Mouse (Mus musculus): ENCODE results near the gene Tat. TPM values are rescaled to one million over a fixed set of nuclear protein-coding genes. Genes with fewer than 3 reads are reported as not detected.

Tat gene
- polyA plus RNA-seq, 1 experiment = not detected

GRCm38 (mm10) chr8:109987776-109988175 is 2.5 kb upstream of the Tat start:
- Histone ChIP-seq H3K79me2 (ENCODE audit: control insufficient read depth, insufficient read depth) (no peaks in the 10 kb centered on the region), H3K27me3 (ENCODE audit: control insufficient read depth, insufficient read depth, insufficient read length) (peaks cover 51% of the 10 kb centered on the region), H3K4me2 (ENCODE audit: low read depth) (no peak overlapping the region), H3K4me3 (no peak overlapping the region), H3K36me3 (ENCODE audit: control insufficient read depth, insufficient read depth) (no peaks in the 10 kb centered on the region), H3ac (ENCODE audit: control insufficient read depth, insufficient read length) (no peak overlapping the region)
- no peak for TF ChIP-seq MYOG (IDR thresholded peaks at IDR 0.05; ENCODE audit: control insufficient read depth in 1 of 3, insufficient read depth in 1 of 3, insufficient read length in 2 of 3, low read depth in 2 of 3)
- no peak for TF ChIP-seq USF1 (IDR thresholded peaks at IDR 0.05; ENCODE audit: low read depth)
- TF ChIP-seq CEBPB (IDR thresholded peaks at IDR 0.05; ENCODE audit: insufficient read depth, poor library complexity, severe bottlenecking) = no peak
- TF ChIP-seq TCF3 (IDR thresholded peaks at IDR 0.05; ENCODE audit: insufficient read length, low read depth) = no peak
- TF ChIP-seq POLR2AphosphoS2 (IDR thresholded peaks at IDR 0.05; ENCODE audit: insufficient read length, low read depth) = no peak
- no peak for TF ChIP-seq MAX (IDR thresholded peaks at IDR 0.05; ENCODE audit: low read depth)
- TF ChIP-seq MYOD1 (IDR thresholded peaks at IDR 0.05; ENCODE audit: control insufficient read depth in 1 of 3, insufficient read length in 2 of 3, low read depth in 2 of 3) = no peak
- no peak for TF ChIP-seq POLR2A (IDR thresholded peaks at IDR 0.05; ENCODE audit: insufficient read length, low read depth)
- TF ChIP-seq SRF (IDR thresholded peaks at IDR 0.05; ENCODE audit: control insufficient read depth, insufficient read length, low read depth) = no peak
- TF ChIP-seq E2F4 (IDR thresholded peaks at IDR 0.05; ENCODE audit: insufficient read depth) = no peak
- TF ChIP-seq TCF12 (IDR thresholded peaks at IDR 0.05; ENCODE audit: insufficient read depth, poor library complexity, severe bottlenecking) = no peak
- TF ChIP-seq REST (IDR thresholded peaks at IDR 0.05; ENCODE audit: insufficient read depth, insufficient read length) = no peak

GRCm38 (mm10) chr8:109989151-109989550 is 1.1 kb upstream of the Tat start:
- no peak for TF ChIP-seq POLR2A (IDR thresholded peaks at IDR 0.05; ENCODE audit: insufficient read length, low read depth)
- no peak for TF ChIP-seq TCF12 (IDR thresholded peaks at IDR 0.05; ENCODE audit: insufficient read depth, poor library complexity, severe bottlenecking)
- TF ChIP-seq REST (IDR thresholded peaks at IDR 0.05; ENCODE audit: insufficient read depth, insufficient read length) = no peak
- TF ChIP-seq MYOG (IDR thresholded peaks at IDR 0.05; ENCODE audit: control insufficient read depth in 1 of 3, insufficient read depth in 1 of 3, insufficient read length in 2 of 3, low read depth in 2 of 3) = no peak
- no peak for TF ChIP-seq MAX (IDR thresholded peaks at IDR 0.05; ENCODE audit: low read depth)
- TF ChIP-seq E2F4 (IDR thresholded peaks at IDR 0.05; ENCODE audit: insufficient read depth) = no peak
- no peak for TF ChIP-seq POLR2AphosphoS2 (IDR thresholded peaks at IDR 0.05; ENCODE audit: insufficient read length, low read depth)
- TF ChIP-seq USF1 (IDR thresholded peaks at IDR 0.05; ENCODE audit: low read depth) = no peak
- TF ChIP-seq CEBPB (IDR thresholded peaks at IDR 0.05; ENCODE audit: insufficient read depth, poor library complexity, severe bottlenecking) = no peak
- TF ChIP-seq TCF3 (IDR thresholded peaks at IDR 0.05; ENCODE audit: insufficient read length, low read depth) = no peak
- TF ChIP-seq MYOD1 (IDR thresholded peaks at IDR 0.05; ENCODE audit: control insufficient read depth in 1 of 3, insufficient read length in 2 of 3, low read depth in 2 of 3) = no peak
- TF ChIP-seq SRF (IDR thresholded peaks at IDR 0.05; ENCODE audit: control insufficient read depth, insufficient read length, low read depth) = no peak
- H3K27me3 ChIP-seq (ENCODE audit: control insufficient read depth, insufficient read depth, insufficient read length) = peaks cover 41% of the 10 kb centered on the region
- no peaks in the 10 kb centered on the region for H3K79me2 ChIP-seq (ENCODE audit: control insufficient read depth, insufficient read depth)
- H3ac ChIP-seq (ENCODE audit: control insufficient read depth, insufficient read length) = no peak overlapping the region
- H3K4me3 ChIP-seq = no peak overlapping the region
- H3K4me2 ChIP-seq (ENCODE audit: low read depth) = no peak overlapping the region
- no peaks in the 10 kb centered on the region for H3K36me3 ChIP-seq (ENCODE audit: control insufficient read depth, insufficient read depth)

GRCm38 (mm10) chr8:109992166-109992565 is 1.9 kb downstream of the Tat start:
- Histone ChIP-seq H3K4me2 (ENCODE audit: low read depth) (no peak overlapping the region), H3K27me3 (ENCODE audit: control insufficient read depth, insufficient read depth, insufficient read length) (peaks cover 37% of the 10 kb centered on the region), H3K4me3 (no peak overlapping the region), H3K36me3 (ENCODE audit: control insufficient read depth, insufficient read depth) (no peaks in the 10 kb centered on the region), H3ac (ENCODE audit: control insufficient read depth, insufficient read length) (no peak overlapping the region), H3K79me2 (ENCODE audit: control insufficient read depth, insufficient read depth) (no peaks in the 10 kb centered on the region)
- TF ChIP-seq POLR2A (IDR thresholded peaks at IDR 0.05; ENCODE audit: insufficient read length, low read depth) (no peak), MYOD1 (IDR thresholded peaks at IDR 0.05; ENCODE audit: control insufficient read depth in 1 of 3, insufficient read length in 2 of 3, low read depth in 2 of 3) (no peak), MAX (IDR thresholded peaks at IDR 0.05; ENCODE audit: low read depth) (no peak), MYOG (IDR thresholded peaks at IDR 0.05; ENCODE audit: control insufficient read depth in 1 of 3, insufficient read depth in 1 of 3, insufficient read length in 2 of 3, low read depth in 2 of 3) (no peak), TCF3 (IDR thresholded peaks at IDR 0.05; ENCODE audit: insufficient read length, low read depth) (no peak), TCF12 (IDR thresholded peaks at IDR 0.05; ENCODE audit: insufficient read depth, poor library complexity, severe bottlenecking) (no peak), REST (IDR thresholded peaks at IDR 0.05; ENCODE audit: insufficient read depth, insufficient read length) (no peak), SRF (IDR thresholded peaks at IDR 0.05; ENCODE audit: control insufficient read depth, insufficient read length, low read depth) (no peak), POLR2AphosphoS2 (IDR thresholded peaks at IDR 0.05; ENCODE audit: insufficient read length, low read depth) (no peak), E2F4 (IDR thresholded peaks at IDR 0.05; ENCODE audit: insufficient read depth) (no peak), USF1 (IDR thresholded peaks at IDR 0.05; ENCODE audit: low read depth) (no peak), CEBPB (IDR thresholded peaks at IDR 0.05; ENCODE audit: insufficient read depth, poor library complexity, severe bottlenecking) (no peak)

GRCm38 (mm10) chr8:109992951-109993350 is 2.7 kb downstream of the Tat start:
- Histone ChIP-seq H3K79me2 (ENCODE audit: control insufficient read depth, insufficient read depth) (no peaks in the 10 kb centered on the region), H3K27me3 (ENCODE audit: control insufficient read depth, insufficient read depth, insufficient read length) (peaks cover 30% of the 10 kb centered on the region), H3K36me3 (ENCODE audit: control insufficient read depth, insufficient read depth) (no peaks in the 10 kb centered on the region), H3K4me2 (ENCODE audit: low read depth) (no peak overlapping the region), H3ac (ENCODE audit: control insufficient read depth, insufficient read length) (no peak overlapping the region), H3K4me3 (no peak overlapping the region)
- TF ChIP-seq SRF (IDR thresholded peaks at IDR 0.05; ENCODE audit: control insufficient read depth, insufficient read length, low read depth) = no peak
- no peak for TF ChIP-seq REST (IDR thresholded peaks at IDR 0.05; ENCODE audit: insufficient read depth, insufficient read length)
- no peak for TF ChIP-seq USF1 (IDR thresholded peaks at IDR 0.05; ENCODE audit: low read depth)
- no peak for TF ChIP-seq E2F4 (IDR thresholded peaks at IDR 0.05; ENCODE audit: insufficient read depth)

- no peaks in the 10 kb centered on the region for H3K36me3 ChIP-seq (ENCODE audit: control insufficient read depth, insufficient read depth)
- no peak overlapping the region for H3K4me2 ChIP-seq (ENCODE audit: low read depth)
- no peak overlapping the region for H3ac ChIP-seq (ENCODE audit: control insufficient read depth, insufficient read length)
- no peak for TF ChIP-seq POLR2AphosphoS2 (IDR thresholded peaks at IDR 0.05; ENCODE audit: insufficient read length, low read depth)
- no peak for TF ChIP-seq MYOD1 (IDR thresholded peaks at IDR 0.05; ENCODE audit: control insufficient read depth in 1 of 3, insufficient read length in 2 of 3, low read depth in 2 of 3)
- no peak for TF ChIP-seq USF1 (IDR thresholded peaks at IDR 0.05; ENCODE audit: low read depth)
- peaks cover 28% of the 10 kb centered on the region for H3K27me3 ChIP-seq (ENCODE audit: control insufficient read depth, insufficient read depth, insufficient read length)
- no peak overlapping the region for H3K4me3 ChIP-seq
- no peaks in the 10 kb centered on the region for H3K79me2 ChIP-seq (ENCODE audit: control insufficient read depth, insufficient read depth)
Measured at GRCm38 (mm10) chr8:109997381-109997780, 7.1 kb downstream of the Tat start.

Measured in myocyte (in vitro differentiated cells).